In the genomic region with DNA sequence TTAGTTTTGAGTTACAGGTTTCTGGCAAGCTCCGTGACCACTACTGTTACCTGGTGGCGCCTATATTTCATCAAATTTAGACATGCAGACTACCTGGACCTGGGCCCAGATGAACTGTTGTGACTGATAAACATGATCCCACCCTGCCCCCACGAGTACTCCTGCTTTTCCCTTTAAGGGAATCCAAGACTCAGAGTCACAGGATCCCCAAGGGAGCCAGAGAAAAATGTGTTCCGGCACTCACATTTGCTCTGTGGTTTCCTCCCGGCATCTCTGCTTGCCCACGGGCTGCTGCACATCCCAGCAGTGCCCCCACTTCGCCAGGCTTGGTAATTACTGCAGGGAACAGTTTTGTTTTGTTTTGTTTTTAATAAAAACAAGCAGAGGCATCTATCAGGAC, we compare ENCODE assay signal across 14 mouse cellular contexts. TPM values are rescaled to one million over a fixed set of nuclear protein-coding genes. Genes with fewer than 3 reads are reported as not detected.
DNase-seq lines count a peak whose midpoint lies in the region; ATAC-seq and TF ChIP-seq lines count a peak whose summit lies in the region.
"Had no signal": no experiment of that assay in that cellular context is flagged by ENCODE, and none has a peak within 500 bp of the region (broad histone marks: within the 10 kb centered on the region; RNA-seq: fewer than 3 reads in every experiment).

No protein-coding gene starts in this region.

- no peak overlapping the region for H3K9ac ChIP-seq in hindbrain, postnatal 0 days (replicated peaks; ENCODE audit: low read length)
- H3K9ac ChIP-seq in hindbrain, embryonic 12.5 days, result no peak overlapping the region
- 0 out of 2 replicates have a peak overlapping the region, but pooled peaks have one; percentile 2 for H3K9ac ChIP-seq in neural tube, embryonic 13.5 days
- H3K9ac ChIP-seq: forebrain, embryonic 13.5 days; liver, embryonic 13.5 days had no signal

- H3K27ac ChIP-seq in hindbrain, postnatal 0 days, result no peak overlapping the region
- H3K27ac ChIP-seq in hindbrain, embryonic 12.5 days, result no peak overlapping the region
- H3K27ac ChIP-seq in neural tube, embryonic 13.5 days (replicated peaks), result no peak overlapping the region
- H3K27ac ChIP-seq in embryonic facial prominence, embryonic 10.5 days (replicated peaks), result peak overlapping the region; percentile 71
- H3K27ac ChIP-seq in olfactory bulb, adult 2 months (ENCODE audit: insufficient read depth, low read depth, low read length), result peak overlapping the region; percentile 70
- H3K27ac ChIP-seq: forebrain, embryonic 13.5 days; liver, embryonic 13.5 days; macrophage had no signal

- H3K36me3 ChIP-seq in hindbrain, postnatal 0 days (ENCODE audit: insufficient read depth, low read length), result no peaks in the 10 kb centered on the region
- no peaks in the 10 kb centered on the region for H3K36me3 ChIP-seq in hindbrain, embryonic 12.5 days
- H3K36me3 ChIP-seq in neural tube, embryonic 13.5 days, result no peaks in the 10 kb centered on the region
- H3K36me3 ChIP-seq in embryonic facial prominence, embryonic 10.5 days (replicated peaks), result peaks cover 5% of the 10 kb centered on the region; the same call in 1 of the 2 replicates

- no peak overlapping the region for H3K4me2 ChIP-seq in hindbrain, postnatal 0 days (ENCODE audit: low read depth, low read length)
- H3K4me2 ChIP-seq in hindbrain, embryonic 12.5 days (replicated peaks), result no peak overlapping the region
- H3K4me2 ChIP-seq in neural tube, embryonic 13.5 days, result no peak overlapping the region
- H3K4me2 ChIP-seq: forebrain, embryonic 13.5 days; liver, embryonic 13.5 days had no signal

- 0 out of 2 replicates have a peak, but pooled peaks have one; percentile 3 for TF ChIP-seq CTCF in hindbrain, postnatal 0 days (IDR thresholded peaks at IDR 0.05; ENCODE audit: low read depth)
- TF ChIP-seq CTCF in olfactory bulb, adult 2 months (IDR thresholded peaks at IDR 0.05; ENCODE audit: insufficient read depth, low read depth, low read length), result no peak

- H3K4me1 ChIP-seq in hindbrain, postnatal 0 days (ENCODE audit: insufficient read depth, low read length), result no peaks in the 10 kb centered on the region
- H3K4me1 ChIP-seq in hindbrain, embryonic 12.5 days, result peaks cover 5% of the 10 kb centered on the region
- H3K4me1 ChIP-seq in neural tube, embryonic 13.5 days (replicated peaks), result peaks cover 13% of the 10 kb centered on the region
- H3K4me1 ChIP-seq in embryonic facial prominence, embryonic 10.5 days, result peaks cover 47% of the 10 kb centered on the region
- peaks cover 8% of the 10 kb centered on the region for H3K4me1 ChIP-seq in olfactory bulb, adult 2 months (ENCODE audit: control insufficient read depth, insufficient read depth, low read length)

- no peak overlapping the region for H3K4me3 ChIP-seq in hindbrain, postnatal 0 days (ENCODE audit: low read length)
- no peak overlapping the region for H3K4me3 ChIP-seq in hindbrain, embryonic 12.5 days
- no peak overlapping the region for H3K4me3 ChIP-seq in neural tube, embryonic 13.5 days
- no peak overlapping the region; the same call in 1 of the 2 replicates for H3K4me3 ChIP-seq in embryonic facial prominence, embryonic 10.5 days
- H3K4me3 ChIP-seq in olfactory bulb, adult 2 months (ENCODE audit: insufficient read depth, low read depth, low read length), result no peak overlapping the region
- H3K4me3 ChIP-seq: forebrain, embryonic 13.5 days; liver, embryonic 13.5 days had no signal

- H3K9me3 ChIP-seq in hindbrain, postnatal 0 days (ENCODE audit: low read length), result no peaks in the 10 kb centered on the region
- H3K9me3 ChIP-seq in hindbrain, embryonic 12.5 days (replicated peaks), result no peaks in the 10 kb centered on the region
- H3K9me3 ChIP-seq in neural tube, embryonic 13.5 days, result no peaks in the 10 kb centered on the region; the same call in 1 of the 2 replicates
- peaks cover 5% of the 10 kb centered on the region for H3K9me3 ChIP-seq in embryonic facial prominence, embryonic 10.5 days
- H3K9me3 ChIP-seq: forebrain, embryonic 13.5 days had no signal

- 42% methylated on average over 7 of the region's 7 CpGs for WGBS in hindbrain, postnatal 0 days
- WGBS in hindbrain, embryonic 12.5 days, result 52% methylated on average over 7 of the region's 7 CpGs
- 40% methylated on average over 7 of the region's 7 CpGs for WGBS in neural tube, embryonic 13.5 days
- WGBS in embryonic facial prominence, embryonic 10.5 days, result 26% methylated on average over 7 of the region's 7 CpGs
- 23% methylated on average over 7 of the region's 7 CpGs for WGBS in olfactory bulb, adult 2 months

- no peaks in the 10 kb centered on the region for H3K27me3 ChIP-seq in hindbrain, postnatal 0 days (ENCODE audit: insufficient read depth, low read length)
- H3K27me3 ChIP-seq in hindbrain, embryonic 12.5 days, result no peaks in the 10 kb centered on the region
- H3K27me3 ChIP-seq in neural tube, embryonic 13.5 days, result no peaks in the 10 kb centered on the region
- H3K27me3 ChIP-seq in embryonic facial prominence, embryonic 10.5 days (replicated peaks; ENCODE audit: low read depth, poor library complexity, severe bottlenecking), result no peaks in the 10 kb centered on the region
- H3K27me3 ChIP-seq: forebrain, embryonic 13.5 days; liver, embryonic 13.5 days had no signal

- DNase-seq in hindbrain, postnatal 0 days (ENCODE audit: low spot score), result peak; percentile 48
- no peak for DNase-seq in neural tube, embryonic 10.5 days (ENCODE audit: extremely low spot score, low spot score)
- peak; percentile 49 for DNase-seq in embryonic facial prominence, embryonic 10.5 days (ENCODE audit: low spot score)
- no peak for DNase-seq in layer of hippocampus, adult 9-10 months (ENCODE audit: low spot score)
- DNase-seq in layer of hippocampus, adult 9-11 months, result no peak
- DNase-seq: cerebellum, postnatal 25 days; liver, embryonic 13.5 days had no signal

- TF ChIP-seq POLR2A in olfactory bulb, adult 2 months (IDR thresholded peaks at IDR 0.05; ENCODE audit: insufficient read depth, low read depth, low read length), result no peak

- ATAC-seq in hindbrain, postnatal 0 days, result no peak
- no peak for ATAC-seq in hindbrain, embryonic 12.5 days (ENCODE audit: low FRiP score)
- ATAC-seq in neural tube, embryonic 13.5 days (ENCODE audit: low read depth), result no peak
- ATAC-seq: forebrain, embryonic 13.5 days; intestine, embryonic 16.5 days had no signal

RNA-seq across cellular contexts. Expression of a gene that starts 21.3 kb away (rescaled TPM):
- total RNA-seq in hindbrain, postnatal 0 days (2014; rRNA removed), result 12.0 and 14.4 TPM in 2 replicates
- 26.2 and 29.1 TPM in 2 replicates for polyA plus RNA-seq in hindbrain, postnatal 0 days (2015; fragmentation: Nextera tagmentation; extraction: Ambion mirVana)
- 34.3 and 35.1 TPM in 2 replicates for polyA plus RNA-seq in hindbrain, embryonic 12.5 days (2016; fragmentation: Nextera tagmentation; extraction: Ambion mirVana)
- 32.7 and 37.6 TPM in 2 replicates for polyA plus RNA-seq in neural tube, embryonic 13.5 days (2015; fragmentation: Nextera tagmentation; extraction: Ambion mirVana)
- 29.1 and 29.6 TPM in 2 replicates for polyA plus RNA-seq in embryonic facial prominence, embryonic 10.5 days (2016; fragmentation: Nextera tagmentation; extraction: Ambion mirVana)
- not detected in 2 replicates for polyA plus RNA-seq in olfactory bulb, adult 2 months (2012; ENCODE audit: insufficient read depth, insufficient read length, low replicate concordance, missing spikeins)

RNA-seq across cellular contexts. Expression of a gene that starts 53.6 kb away (rescaled TPM):
- 2.5 and 3.5 TPM in 2 replicates for total RNA-seq in hindbrain, postnatal 0 days (2014; rRNA removed)
- not detected in 2 replicates for polyA plus RNA-seq in hindbrain, postnatal 0 days (2015; fragmentation: Nextera tagmentation; extraction: Ambion mirVana)
- polyA plus RNA-seq in hindbrain, embryonic 12.5 days (2016; fragmentation: Nextera tagmentation; extraction: Ambion mirVana), result 8.3 and 10.1 TPM in 2 replicates
- polyA plus RNA-seq in neural tube, embryonic 13.5 days (2015; fragmentation: Nextera tagmentation; extraction: Ambion mirVana), result 0.77 and 1.3 TPM in 2 replicates
- 46.1 and 69.6 TPM in 2 replicates for polyA plus RNA-seq in embryonic facial prominence, embryonic 10.5 days (2016; fragmentation: Nextera tagmentation; extraction: Ambion mirVana)
- 355 TPM in 1 of 2 replicates, not detected in the other for polyA plus RNA-seq in olfactory bulb, adult 2 months (2012; ENCODE audit: insufficient read depth, insufficient read length, low replicate concordance, missing spikeins)
- polyA plus RNA-seq: gonadal fat pad, adult 2 months; macrophage had no signal

Comparison
In these comparisons a context has a peak if more than half of its experiments do, and no peak if none do; other contexts are left out.
1. DNase-seq: peak in hindbrain, postnatal 0 days (single experiment) and embryonic facial prominence, embryonic 10.5 days (single experiment); none in neural tube, embryonic 10.5 days (single experiment), layer of hippocampus, adult 9-10 months (single experiment) and layer of hippocampus, adult 9-11 months (single experiment).
2. H3K27ac ChIP-seq: peak in embryonic facial prominence, embryonic 10.5 days (single experiment) and olfactory bulb, adult 2 months (single experiment); none in hindbrain, postnatal 0 days (single experiment), hindbrain, embryonic 12.5 days (single experiment) and neural tube, embryonic 13.5 days (single experiment).